Mouse (Mus musculus) liver, embryonic 16.5 days (tissue): ENCODE results near the gene Gm20498. TPM values are rescaled to one million over a fixed set of nuclear protein-coding genes. Genes with fewer than 3 reads are reported as not detected.
"Not testable (repeated sequence)": the region's sequence is repeated elsewhere in the genome, so short reads cannot be mapped to it uniquely, and the experiment has no call there.

ENCODE experiments used
- ATAC-seq: fragments of 200-750 bp; cut with Nextera tagmentation; 2 replicates; pipeline ENCODE4 v1.8.0; 2017; ENCODE audit warnings: low read depth, mild to moderate bottlenecking, moderate number of reproducible peaks, moderate library complexity
- H3K27ac ChIP-seq: fragments of 300-500 bp; sonication (generic); 2 replicates; pipeline ENCODE4 v1.5.1; 2014; ENCODE audit warnings: mild to moderate bottlenecking, low read length
- H3K27me3 ChIP-seq: fragments of 300-500 bp; sonication (generic); 2 replicates; pipeline ENCODE4 v1.6.1; 2014; ENCODE audit warnings: low read depth, low read length, mixed read lengths; ENCODE audit not compliant: control insufficient read depth, insufficient read depth
- H3K36me3 ChIP-seq: fragments of 300-500 bp; sonication (generic); 2 replicates; pipeline ENCODE4 v1.6.1; 2014; ENCODE audit warnings: mild to moderate bottlenecking; ENCODE audit not compliant: control insufficient read depth, insufficient read depth
- H3K4me1 ChIP-seq: fragments of 300-500 bp; sonication (generic); 2 replicates; pipeline ENCODE4 v1.6.1; 2014; ENCODE audit warnings: low read depth, low read length, mixed read lengths; ENCODE audit not compliant: control insufficient read depth
- H3K4me2 ChIP-seq: fragments of 300-500 bp; sonication (generic); 2 replicates; pipeline ENCODE4 v1.6.1; 2014; ENCODE audit warnings: low read depth, low read length, mixed read lengths
- H3K4me3 ChIP-seq: fragments of 300-500 bp; sonication (generic); 2 replicates; pipeline ENCODE4 v1.5.1; 2014; ENCODE audit warnings: low read depth, mild to moderate bottlenecking, low read length
- H3K9ac ChIP-seq: fragments of 300-500 bp; sonication (generic); 2 replicates; pipeline ENCODE4 v1.6.1; 2014; ENCODE audit warnings: low read depth, low read length
- H3K9me3 ChIP-seq: fragments of 300-500 bp; sonication (generic); replicated peaks from 2 replicates; pipeline ENCODE4 v1.6.1; 2016; ENCODE audit warnings: low read length; ENCODE audit not compliant: control insufficient read depth
- WGBS: fragments of 180-500 bp; shearing (Covaris S2); extraction: QIAGEN DNeasy Blood & Tissue Kit; methylation state at CpG from one replicate; pipeline ENCODE4 v1.1.7; 2014; ENCODE audit not compliant: insufficient replicate concordance; 5-methylcytosine and 5-hydroxymethylcytosine counted together
- polyA plus RNA-seq: library from polyadenylated mRNA; unstranded; fragments of >200 nt; fragmentation: Nextera tagmentation; extraction: Ambion mirVana; gene quantifications from 2 replicates; pipeline ENCODE4 v1.2.1, GENCODE M21; 2015

Gene Gm20498
- 10.3 and 10.6 TPM in 2 replicates for polyA plus RNA-seq

- Histone ChIP-seq H3K4me1 (peaks cover 2% of the 10 kb centered on the region; the same call in 1 of the 2 replicates), H3K4me3 (peak within 1 kb of the TSS; percentile 81), H3K4me2 (peak within 1 kb of the TSS; percentile 64), H3K36me3 (no peaks in the 10 kb centered on the region), H3K27me3 (no peaks in the 10 kb centered on the region), H3K9ac (peak within 1 kb of the TSS; percentile 79), H3K27ac (peak within 1 kb of the TSS; percentile 76), H3K9me3 (no peaks in the 10 kb centered on the region)
- under 1% methylated on average over 46 of the region's 46 CpGs for WGBS
- peak; percentile 89 for ATAC-seq
Observed at GRCm38 (mm10) chr12:81532316-81533028, at the start of gene Gm20498, which contains the start of gene Synj2bp. TSS of gene Gm20498 (minus strand) at chr12:81532905. TSS of gene Synj2bp (minus strand) at chr12:81532911.

GRCm38 (mm10) chr12:81568374-81568773 lies 35.7 kb upstream of the Gm20498 start, which contains the start of gene Adam21:
TSS of gene Adam21 (minus strand) at chr12:81568474.
- no peak within 1 kb of the TSS for H3K9ac ChIP-seq
- peaks cover 4% of the 10 kb centered on the region; the same call in 1 of the 2 replicates for H3K4me1 ChIP-seq
- H3K4me2 ChIP-seq: 0 out of 2 replicates have a peak within 1 kb of the TSS, but pooled peaks have one; percentile 24
- ATAC-seq: no peak
- no peak within 1 kb of the TSS for H3K4me3 ChIP-seq
- H3K27ac ChIP-seq: no peak within 1 kb of the TSS
- H3K36me3 ChIP-seq: peaks cover 6% of the 10 kb centered on the region; the same call in 1 of the 2 replicates
- H3K27me3 ChIP-seq: no peaks in the 10 kb centered on the region
- 71% methylated on average over 1 of the region's 1 CpGs for WGBS
- no peaks in the 10 kb centered on the region for H3K9me3 ChIP-seq

DNA sequence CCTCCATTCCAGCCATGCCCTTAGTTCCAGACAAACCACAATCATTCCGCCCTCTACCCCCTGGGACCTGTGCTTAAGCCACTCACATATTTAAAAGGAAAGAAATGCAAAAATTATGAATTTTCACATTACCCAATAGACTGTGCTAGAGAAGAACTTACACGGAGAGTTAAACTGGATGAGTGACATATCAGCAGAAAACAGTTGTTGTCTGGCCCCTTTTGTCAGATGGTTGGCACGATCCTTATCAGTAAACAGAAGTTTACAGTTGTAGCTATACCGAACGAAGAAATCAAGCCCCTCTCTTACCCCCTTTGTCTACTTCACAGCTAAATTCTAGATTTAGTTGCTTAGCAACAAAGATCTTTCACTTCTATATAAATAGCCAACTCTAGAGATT lies 35.2 kb upstream of the Gm20498 start:
- H3K9me3 ChIP-seq: no peaks in the 10 kb centered on the region
- H3K4me1 ChIP-seq: peaks cover 4% of the 10 kb centered on the region; the same call in 1 of the 2 replicates
- H3K27ac ChIP-seq: no peak overlapping the region
- no peaks in the 10 kb centered on the region for H3K27me3 ChIP-seq
- no peak for ATAC-seq
- no peak overlapping the region for H3K4me3 ChIP-seq
- no peak overlapping the region for H3K9ac ChIP-seq
- H3K36me3 ChIP-seq: peaks cover 6% of the 10 kb centered on the region; the same call in 1 of the 2 replicates
- 0 out of 2 replicates have a peak overlapping the region, but pooled peaks have one; percentile 24 for H3K4me2 ChIP-seq
- 44% methylated on average over 5 of the region's 5 CpGs for WGBS

- Histone ChIP-seq H3K36me3 (no peaks in the 10 kb centered on the region), H3K9ac (no peak overlapping the region), H3K9me3 (no peaks in the 10 kb centered on the region), H3K4me1 (peaks cover 4% of the 10 kb centered on the region; the same call in 1 of the 2 replicates), H3K4me3 (no peak overlapping the region), H3K4me2 (no peak overlapping the region), H3K27ac (no peak overlapping the region), H3K27me3 (no peaks in the 10 kb centered on the region)
- no peak for ATAC-seq
- 88% methylated on average over 3 of the region's 3 CpGs for WGBS
Observed at GRCm38 (mm10) chr12:81564173-81564572, 31.5 kb upstream of the Gm20498 start.

GRCm38 (mm10) chr12:81549286-81549685 lies 16.6 kb upstream of the Gm20498 start:
- ATAC-seq: no peak
- Histone ChIP-seq H3K4me3 (no peak overlapping the region), H3K9me3 (no peaks in the 10 kb centered on the region), H3K9ac (no peak overlapping the region), H3K4me1 (no peaks in the 10 kb centered on the region), H3K27me3 (no peaks in the 10 kb centered on the region), H3K36me3 (no peaks in the 10 kb centered on the region), H3K27ac (no peak overlapping the region), H3K4me2 (no peak overlapping the region)
- WGBS: 72% methylated on average over 3 of the region's 3 CpGs

DNA sequence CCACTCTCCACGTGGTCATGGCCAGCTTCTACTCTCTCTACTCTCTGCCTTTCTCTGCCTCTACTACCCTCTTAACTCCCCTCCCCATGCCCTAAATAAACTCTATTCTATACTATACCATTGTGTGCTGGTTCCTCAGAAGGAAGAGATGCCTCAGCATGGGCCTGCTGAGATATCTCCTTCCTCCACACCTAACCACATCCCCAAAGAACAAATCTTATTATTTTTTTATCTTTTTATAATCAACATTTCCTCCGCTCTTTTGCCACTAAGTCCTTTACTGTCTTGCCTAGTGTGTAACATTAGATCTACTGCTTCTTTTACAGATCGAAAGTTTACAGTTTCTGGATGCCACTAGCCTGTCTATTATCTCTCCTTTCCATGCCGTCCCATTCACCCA lies 14.5 kb upstream of the Gm20498 start:
- H3K4me1 ChIP-seq: no peaks in the 10 kb centered on the region
- no peak overlapping the region for H3K9ac ChIP-seq
- ATAC-seq: no peak
- H3K27ac ChIP-seq: no peak overlapping the region
- H3K4me3 ChIP-seq: no peak overlapping the region
- H3K4me2 ChIP-seq: no peak overlapping the region
- 31% methylated on average over 4 of the region's 4 CpGs for WGBS
- no peaks in the 10 kb centered on the region for H3K27me3 ChIP-seq
- H3K9me3 ChIP-seq: no peaks in the 10 kb centered on the region
- H3K36me3 ChIP-seq: no peaks in the 10 kb centered on the region

DNA sequence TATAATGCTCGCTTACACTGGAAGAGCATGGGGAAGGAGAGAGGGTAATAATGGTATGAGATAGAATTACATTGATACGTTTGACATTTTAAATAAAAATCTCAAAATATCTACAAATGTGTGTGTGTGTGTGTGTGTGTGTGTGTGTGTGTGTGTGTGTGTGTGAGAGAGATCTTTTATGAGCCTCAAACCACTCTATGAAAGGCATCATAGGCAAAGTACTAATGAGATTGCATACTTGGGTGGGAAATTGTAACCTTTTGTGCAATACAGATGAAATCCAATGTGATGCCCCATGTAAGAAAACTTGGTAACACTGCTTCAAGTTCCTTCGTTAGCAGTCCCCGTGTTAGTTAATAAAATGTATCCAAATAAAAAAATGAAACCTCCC lies 319 bp upstream of the Gm20498 start:
- Histone ChIP-seq H3K36me3 (no peaks in the 10 kb centered on the region), H3K9me3 (no peaks in the 10 kb centered on the region), H3K27ac (no peak overlapping the region), H3K4me3 (peak overlapping the region; percentile 81), H3K9ac (peak overlapping the region; percentile 79), H3K4me2 (peak overlapping the region; percentile 64), H3K27me3 (no peaks in the 10 kb centered on the region), H3K4me1 (peaks cover 2% of the 10 kb centered on the region; the same call in 1 of the 2 replicates)
- no peak for ATAC-seq
- WGBS: 31% methylated on average over 4 of the region's 4 CpGs

- WGBS: 74% methylated on average over 5 of the region's 8 CpGs
- not testable (repeated sequence) for H3K9me3 ChIP-seq, H3K4me1 ChIP-seq, ATAC-seq, H3K36me3 ChIP-seq, H3K27ac ChIP-seq, H3K4me3 ChIP-seq, H3K9ac ChIP-seq, H3K4me2 ChIP-seq, H3K27me3 ChIP-seq
Observed at GRCm38 (mm10) chr12:81530587-81530986, 2.1 kb downstream of the Gm20498 start.

- not testable (repeated sequence) for H3K4me2 ChIP-seq, H3K9ac ChIP-seq, H3K27ac ChIP-seq, H3K27me3 ChIP-seq, ATAC-seq, H3K36me3 ChIP-seq, H3K4me1 ChIP-seq, H3K9me3 ChIP-seq, H3K4me3 ChIP-seq
- 81% methylated on average over 9 of the region's 9 CpGs for WGBS
Observed at GRCm38 (mm10) chr12:81496906-81497305, 35.8 kb downstream of the Gm20498 start.
